Mouse (Mus musculus): Measurements from ENCODE around the gene Coro1c.

Gene Coro1c

DNA sequence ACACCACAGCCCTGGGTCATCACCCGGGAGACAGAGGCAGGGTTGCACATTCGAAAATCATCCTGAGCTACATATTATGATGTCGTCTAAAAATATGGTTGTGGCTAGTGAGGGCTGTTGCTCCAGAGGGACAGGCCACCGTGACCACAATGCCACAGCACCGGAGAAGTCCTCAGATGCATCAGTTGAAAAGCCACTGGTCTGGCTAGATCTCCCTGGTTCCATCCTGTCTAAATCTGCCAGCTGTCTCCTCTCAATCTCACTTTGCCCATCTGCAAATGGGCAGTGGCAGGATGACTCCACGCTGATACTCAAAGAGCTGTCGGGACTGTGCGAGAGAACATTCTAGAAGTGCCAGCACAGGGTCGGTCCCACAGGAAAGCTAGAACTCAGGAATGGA, 110.0 kb downstream of the Coro1c start:
- no peak for DNase-seq (ENCODE audit: low read depth, low spot score)

DNA sequence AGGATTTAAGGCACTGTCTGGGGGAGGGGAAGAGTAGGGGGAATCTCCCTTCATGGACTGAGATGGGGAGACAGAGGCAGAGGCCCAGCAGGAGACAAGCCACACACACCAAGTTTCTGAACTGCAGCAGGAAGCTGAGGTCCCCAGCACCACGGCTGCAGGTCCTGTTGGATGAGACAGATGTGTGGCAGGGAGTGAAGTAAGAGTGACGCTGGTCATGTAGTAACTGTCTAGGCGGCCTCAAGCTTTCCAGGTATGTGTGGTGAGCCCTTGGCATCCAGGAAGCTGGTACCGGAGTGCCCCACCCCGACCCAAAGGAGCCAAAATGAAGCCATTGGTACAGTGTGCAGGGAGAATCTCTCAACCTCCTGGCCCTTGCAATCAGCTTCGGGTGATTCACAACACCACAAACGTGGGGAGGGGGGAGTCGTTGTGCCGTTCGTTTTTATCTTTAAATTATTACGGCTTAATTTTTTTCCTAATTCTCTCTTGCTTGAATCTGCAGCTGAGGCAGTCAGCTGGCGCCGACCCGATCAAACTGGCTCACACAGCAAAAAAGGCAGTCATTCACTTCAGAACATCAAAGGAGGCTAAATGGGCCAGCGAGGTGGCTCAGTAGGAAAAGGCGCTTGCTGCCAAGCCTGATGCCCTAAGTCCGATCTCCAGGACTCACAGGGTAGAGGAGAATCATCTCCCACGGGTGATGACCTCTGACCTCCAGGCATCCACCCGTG, 111.2 kb downstream of the Coro1c start:
- no peak for DNase-seq (ENCODE audit: low read depth, low spot score)

DNA sequence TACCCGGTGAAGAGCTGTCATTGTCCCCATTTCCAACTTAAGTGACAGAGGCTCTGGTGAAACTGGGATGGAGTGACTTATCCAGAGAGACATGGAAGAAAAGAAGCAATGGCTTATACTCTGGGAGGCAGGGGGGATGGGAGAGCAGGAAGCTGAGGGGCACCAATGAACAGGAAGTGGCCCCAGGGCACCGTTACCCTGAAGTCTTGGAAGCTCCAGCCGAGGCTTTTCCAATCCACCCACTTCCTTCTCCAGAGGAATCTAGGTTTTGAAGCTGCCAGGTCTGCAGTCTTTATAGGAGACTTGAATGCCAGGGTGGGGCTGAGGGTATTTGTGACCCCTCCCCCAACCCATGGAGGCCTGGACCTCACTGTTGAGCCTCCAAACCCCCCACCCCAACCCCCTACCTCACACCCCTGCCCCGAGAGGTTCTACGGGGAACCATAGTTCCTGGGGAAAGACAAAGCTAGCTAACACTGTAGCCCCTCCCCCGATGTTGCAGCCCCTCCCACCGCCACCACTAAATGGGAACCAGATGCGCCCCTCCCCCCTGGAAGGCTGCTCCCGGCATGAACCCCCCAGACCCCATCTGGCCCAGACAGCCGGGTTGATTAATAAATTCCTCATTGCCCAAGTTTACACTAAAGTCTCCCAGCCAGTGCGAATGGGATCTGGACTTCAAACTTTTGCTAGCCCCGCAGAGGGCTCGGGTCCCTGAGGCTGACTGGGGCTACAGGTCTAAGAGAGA, 112.0 kb downstream of the Coro1c start:
- DNase-seq (ENCODE audit: low read depth, low spot score), result no peak

Data from CD4-positive, CD25-positive, alpha-beta regulatory T cell, adult 2 months (primary cell).